Mouse (Mus musculus): ENCODE results near the gene Slc33a1.

The Slc33a1 gene

GRCm38 (mm10) chr3:63964100-63964921, at the start of gene Slc33a1:
Gene Slc33a1, minus strand, starts transcription at chr3:63964768.
- DNase-seq (ENCODE audit: low spot score in 2 of 2): peak; percentile 97 to 100

GRCm38 (mm10) chr3:63988722-63989440, 24.3 kb upstream of the Slc33a1 start:
- DNase-seq (ENCODE audit: low spot score in 2 of 2): no peak

GRCm38 (mm10) chr3:63986656-63987055, 22.1 kb upstream of the Slc33a1 start:
- no peak for DNase-seq (ENCODE audit: low spot score in 2 of 2)

GRCm38 (mm10) chr3:63977895-63978294, 13.3 kb upstream of the Slc33a1 start:
- no peak for DNase-seq (ENCODE audit: low spot score in 2 of 2)

GRCm38 (mm10) chr3:63975955-63976908, 11.7 kb upstream of the Slc33a1 start, which contains the start of gene Gmps:
Gene Gmps, plus strand, starts transcription at chr3:63976106.
- DNase-seq (ENCODE audit: low spot score in 2 of 2): peak; percentile 75 to 94

- DNase-seq (ENCODE audit: low spot score in 2 of 2): no peak
These were observed 1.4 kb upstream of the Slc33a1 start for GRCm38 (mm10) chr3:63965929-63966328.

GRCm38 (mm10) chr3:63964922-63965249, 318 bp upstream of the Slc33a1 start:
- DNase-seq (ENCODE audit: low spot score in 2 of 2): no peak

GRCm38 (mm10) chr3:63963421-63964099, 1.0 kb downstream of the Slc33a1 start:
- no peak for DNase-seq (ENCODE audit: low spot score in 2 of 2)

GRCm38 (mm10) chr3:63949837-63950236, 14.7 kb downstream of the Slc33a1 start:
- DNase-seq (ENCODE audit: low spot score in 2 of 2): no peak

GRCm38 (mm10) chr3:63941204-63941850, 23.2 kb downstream of the Slc33a1 start:
- DNase-seq (ENCODE audit: low spot score in 2 of 2): peak; percentile 32 to 65

GRCm38 (mm10) chr3:63938928-63939327, 25.6 kb downstream of the Slc33a1 start:
- DNase-seq (ENCODE audit: low spot score in 2 of 2): no peak

GRCm38 (mm10) chr3:63928878-63929859, 35.4 kb downstream of the Slc33a1 start, which contains the start of gene E130311K13Rik:
Gene E130311K13Rik, minus strand, starts transcription at chr3:63929472.
- DNase-seq (ENCODE audit: low spot score in 2 of 2): peak; percentile 44 to 92

GRCm38 (mm10) chr3:63919634-63920033, 44.9 kb downstream of the Slc33a1 start:
- no peak for DNase-seq (ENCODE audit: low spot score in 2 of 2)

- DNase-seq (ENCODE audit: low spot score in 2 of 2): no peak
These were observed 54.3 kb downstream of the Slc33a1 start for GRCm38 (mm10) chr3:63910301-63910700.

- no peak for DNase-seq (ENCODE audit: low spot score in 2 of 2)
These were observed 59.3 kb downstream of the Slc33a1 start for GRCm38 (mm10) chr3:63905241-63905640.

GRCm38 (mm10) chr3:63904157-63904556, 60.4 kb downstream of the Slc33a1 start:
- no peak for DNase-seq (ENCODE audit: low spot score in 2 of 2)

- DNase-seq (ENCODE audit: low spot score in 2 of 2): no peak
These were observed 64.5 kb downstream of the Slc33a1 start for GRCm38 (mm10) chr3:63900021-63900571.

GRCm38 (mm10) chr3:63899309-63899695, 65.3 kb downstream of the Slc33a1 start, which contains the start of gene Plch1:
Gene Plch1, minus strand, starts transcription at chr3:63899472.
- no peak for DNase-seq (ENCODE audit: low spot score in 2 of 2)

All from left cerebral cortex, adult 9 months (tissue).